8 mouse cellular contexts compared by ENCODE assay signal in genomic region chr5:96373986-96374901, GRCm38 (mm10). TPM values are rescaled to one million over a fixed set of nuclear protein-coding genes. Genes with fewer than 3 reads are reported as not detected.
DNase-seq lines count a peak whose midpoint lies in the region; ATAC-seq and TF ChIP-seq lines count a peak whose summit lies in the region.

No protein-coding gene starts in this region.

- no peak for TF ChIP-seq CTCF in embryonic fibroblast, embryonic 13.5 days (IDR thresholded peaks at IDR 0.05; ENCODE audit: borderline replicate concordance, insufficient read depth, low read length)
- TF ChIP-seq CTCF in testis, adult 2 months (IDR thresholded peaks at IDR 0.05; ENCODE audit: control insufficient read depth, insufficient read depth, insufficient replicate concordance, low read depth, low read length), result no peak

- H3K4me2 ChIP-seq in heart, embryonic 12.5 days, result peak overlapping the region; percentile 85
- H3K4me2 ChIP-seq in kidney, embryonic 15.5 days, result peak overlapping the region; percentile 80
- H3K4me2 ChIP-seq in limb, embryonic 15.5 days, result peak overlapping the region; percentile 94
- H3K4me2 ChIP-seq in midbrain, embryonic 15.5 days, result peak overlapping the region; percentile 98

- peak; percentile 59 for ATAC-seq in cerebellum, adult (ENCODE audit: insufficient number of reproducible peaks, low FRiP score, low TSS enrichment)
- ATAC-seq in heart, embryonic 12.5 days (ENCODE audit: insufficient number of reproducible peaks, low FRiP score), result peak; percentile 85
- ATAC-seq in kidney, embryonic 15.5 days (replicated peaks; ENCODE audit: low FRiP score), result peak; percentile 92
- peak; percentile 89 for ATAC-seq in limb, embryonic 15.5 days (ENCODE audit: insufficient number of reproducible peaks, low FRiP score, low TSS enrichment, low read depth)
- peak; percentile 90 for ATAC-seq in midbrain, embryonic 15.5 days (replicated peaks)

- TF ChIP-seq POLR2A in embryonic fibroblast, embryonic 13.5 days (IDR thresholded peaks at IDR 0.05; ENCODE audit: low read depth, low read length), result no peak
- no peak for TF ChIP-seq POLR2A in testis, adult 2 months (IDR thresholded peaks at IDR 0.05; ENCODE audit: control insufficient read depth, low read depth, low read length)

- H3K9ac ChIP-seq in heart, embryonic 12.5 days, result peak overlapping the region; percentile 80
- peak overlapping the region; percentile 68 for H3K9ac ChIP-seq in kidney, embryonic 15.5 days
- H3K9ac ChIP-seq in limb, embryonic 15.5 days, result peak overlapping the region; percentile 46
- peak overlapping the region; percentile 43 for H3K9ac ChIP-seq in midbrain, embryonic 15.5 days

- DNase-seq in cerebellum, adult 8-10 months, result no peak

- H3K27me3 ChIP-seq in heart, embryonic 12.5 days (replicated peaks), result no peaks in the 10 kb centered on the region
- H3K27me3 ChIP-seq in kidney, embryonic 15.5 days, result no peaks in the 10 kb centered on the region
- H3K27me3 ChIP-seq in limb, embryonic 15.5 days, result 0 out of 2 replicates have a peak, but pooled peaks cover 10% of the 10 kb centered on the region
- 0 out of 2 replicates have a peak, but pooled peaks cover 8% of the 10 kb centered on the region for H3K27me3 ChIP-seq in midbrain, embryonic 15.5 days (replicated peaks)
- no peaks in the 10 kb centered on the region for H3K27me3 ChIP-seq in testis, adult 2 months (ENCODE audit: control insufficient read depth, insufficient read depth, low read length)

- no peaks in the 10 kb centered on the region for H3K4me1 ChIP-seq in embryonic fibroblast, embryonic 13.5 days (ENCODE audit: control insufficient read depth, insufficient read depth, low read length)
- H3K4me1 ChIP-seq in heart, embryonic 12.5 days (replicated peaks), result peaks cover 17% of the 10 kb centered on the region
- peaks cover 26% of the 10 kb centered on the region for H3K4me1 ChIP-seq in kidney, embryonic 15.5 days
- H3K4me1 ChIP-seq in limb, embryonic 15.5 days, result peaks cover 15% of the 10 kb centered on the region
- peaks cover 32% of the 10 kb centered on the region for H3K4me1 ChIP-seq in midbrain, embryonic 15.5 days
- H3K4me1 ChIP-seq in testis, adult 2 months (ENCODE audit: control insufficient read depth, insufficient read depth, low read length), result peaks cover 11% of the 10 kb centered on the region

- H3K9me3 ChIP-seq in heart, embryonic 12.5 days (replicated peaks), result no peaks in the 10 kb centered on the region
- no peaks in the 10 kb centered on the region for H3K9me3 ChIP-seq in kidney, embryonic 15.5 days (replicated peaks)
- no peaks in the 10 kb centered on the region for H3K9me3 ChIP-seq in limb, embryonic 15.5 days
- no peaks in the 10 kb centered on the region for H3K9me3 ChIP-seq in midbrain, embryonic 15.5 days

- no peak overlapping the region for H3K27ac ChIP-seq in embryonic fibroblast, embryonic 13.5 days (ENCODE audit: insufficient read depth, low read length)
- peak overlapping the region; percentile 64 for H3K27ac ChIP-seq in heart, embryonic 12.5 days (ENCODE audit: poor library complexity, severe bottlenecking)
- H3K27ac ChIP-seq in kidney, embryonic 15.5 days, result peak overlapping the region; percentile 94
- peak overlapping the region; percentile 83 for H3K27ac ChIP-seq in limb, embryonic 15.5 days
- H3K27ac ChIP-seq in midbrain, embryonic 15.5 days, result peak overlapping the region; percentile 68
- H3K27ac ChIP-seq in testis, adult 2 months (ENCODE audit: control insufficient read depth, insufficient read depth, low read depth, low read length), result no peak overlapping the region

- under 1% methylated on average over 84 of the region's 84 CpGs for WGBS in heart, embryonic 12.5 days
- under 1% methylated on average over 82 of the region's 84 CpGs for WGBS in kidney, embryonic 15.5 days
- WGBS in limb, embryonic 15.5 days, result under 1% methylated on average over 81 of the region's 84 CpGs
- under 1% methylated on average over 84 of the region's 84 CpGs for WGBS in midbrain, embryonic 15.5 days

- H3K4me3 ChIP-seq in embryonic fibroblast, embryonic 13.5 days (ENCODE audit: insufficient read depth, low read length), result peak overlapping the region; percentile 62
- H3K4me3 ChIP-seq in heart, embryonic 12.5 days, result peak overlapping the region; percentile 72
- H3K4me3 ChIP-seq in kidney, embryonic 15.5 days (replicated peaks), result peak overlapping the region; percentile 78
- H3K4me3 ChIP-seq in limb, embryonic 15.5 days, result peak overlapping the region; percentile 69
- H3K4me3 ChIP-seq in midbrain, embryonic 15.5 days, result peak overlapping the region; percentile 68
- peak overlapping the region; percentile 51 for H3K4me3 ChIP-seq in testis, adult 2 months (ENCODE audit: control insufficient read depth, low read depth, low read length)

- no peaks in the 10 kb centered on the region for H3K36me3 ChIP-seq in heart, embryonic 12.5 days
- peaks cover 4% of the 10 kb centered on the region; the same call in 1 of the 2 replicates for H3K36me3 ChIP-seq in kidney, embryonic 15.5 days
- no peaks in the 10 kb centered on the region for H3K36me3 ChIP-seq in limb, embryonic 15.5 days
- H3K36me3 ChIP-seq in midbrain, embryonic 15.5 days (replicated peaks), result no peaks in the 10 kb centered on the region
- no peaks in the 10 kb centered on the region for H3K36me3 ChIP-seq in testis, adult 2 months (ENCODE audit: control insufficient read depth, insufficient read depth, low read length)

RNA-seq across cellular contexts. Expression of gene Fras1, which starts 0.5 kb away (rescaled TPM):
- polyA plus RNA-seq in embryonic fibroblast, embryonic 13.5 days (2011; ENCODE audit: insufficient read length, low read depth, missing spikeins), result 1.2 and 2.2 TPM in 2 replicates
- 21.2 and 22.8 TPM in 2 replicates for polyA plus RNA-seq in heart, embryonic 12.5 days (2016; fragmentation: Nextera tagmentation; extraction: Ambion mirVana)
- polyA plus RNA-seq in kidney, embryonic 15.5 days (2015; fragmentation: Nextera tagmentation; extraction: Ambion mirVana), result 35.3 and 36.4 TPM in 2 replicates
- 21.2 and 22.8 TPM in 2 replicates for polyA plus RNA-seq in limb, embryonic 15.5 days (2015; fragmentation: Nextera tagmentation; extraction: Ambion mirVana)
- 4.7 and 6.4 TPM in 2 replicates for polyA plus RNA-seq in midbrain, embryonic 15.5 days (2015; fragmentation: Nextera tagmentation; extraction: Ambion mirVana)
- polyA plus RNA-seq in testis, adult 2 months (2012; rRNA removed), result 0.22 and 0.29 TPM in 2 replicates

Comparison
In these comparisons a context has a peak if more than half of its experiments do, and no peak if none do; other contexts are left out.
1. H3K27ac ChIP-seq: peak in heart, embryonic 12.5 days (single experiment), kidney, embryonic 15.5 days (single experiment), limb, embryonic 15.5 days (single experiment) and midbrain, embryonic 15.5 days (single experiment); none in embryonic fibroblast, embryonic 13.5 days (single experiment) and testis, adult 2 months (single experiment).
2. Peak in every context shown above with its lines, with median percentiles within 50 percentile points of each other: ATAC-seq, H3K4me3 ChIP-seq, H3K4me2 ChIP-seq and H3K9ac ChIP-seq.